Mouse (Mus musculus) lung, embryonic 15.5 days (tissue): ENCODE data around the gene Gramd1b. TPM values are rescaled to one million over a fixed set of nuclear protein-coding genes. Genes with fewer than 3 reads are reported as not detected.

Source experiments
- ATAC-seq: fragments of 200-750 bp; cut with Nextera tagmentation; 2 replicates; pipeline ENCODE4 v1.8.0; 2017; ENCODE audit warnings: moderate number of reproducible peaks, borderline replicate concordance; ENCODE audit not compliant: low FRiP score, low TSS enrichment; ENCODE audit errors: extremely low read depth
- H3K27ac ChIP-seq: fragments of 300-500 bp; sonication (generic); 2 replicates; pipeline ENCODE4 v1.5.1; 2015; ENCODE audit warnings: moderate library complexity, mild to moderate bottlenecking, inconsistent platforms
- H3K27me3 ChIP-seq: fragments of 300-500 bp; sonication (generic); 2 replicates; pipeline ENCODE4 v1.6.1; 2015; ENCODE audit warnings: inconsistent platforms
- H3K36me3 ChIP-seq: fragments of 300-500 bp; sonication (generic); 2 replicates; pipeline ENCODE4 v1.6.1; 2015; ENCODE audit warnings: inconsistent platforms
- H3K4me1 ChIP-seq: fragments of 300-500 bp; sonication (generic); 2 replicates; pipeline ENCODE4 v1.6.1; 2015; ENCODE audit warnings: inconsistent platforms
- H3K4me2 ChIP-seq: fragments of 300-500 bp; sonication (generic); 2 replicates; pipeline ENCODE4 v1.6.1; 2015; ENCODE audit warnings: inconsistent platforms, mild to moderate bottlenecking, moderate library complexity
- H3K4me3 ChIP-seq: fragments of 300-500 bp; sonication (generic); 2 replicates; pipeline ENCODE4 v1.5.1; 2015; ENCODE audit warnings: mild to moderate bottlenecking, inconsistent platforms
- H3K9ac ChIP-seq: fragments of 300-500 bp; sonication (generic); 2 replicates; pipeline ENCODE4 v1.6.1; 2015; ENCODE audit warnings: inconsistent platforms
- H3K9me3 ChIP-seq: fragments of 300-500 bp; sonication (generic); 2 replicates; pipeline ENCODE4 v1.6.1; 2016; ENCODE audit warnings: inconsistent platforms
- WGBS: fragments of 180-500 bp; shearing (Covaris S2); methylation state at CpG from one replicate; pipeline ENCODE4 v1.1.7; 2015; 5-methylcytosine and 5-hydroxymethylcytosine counted together
- polyA plus RNA-seq: library from polyadenylated mRNA; unstranded; fragments of >200 nt; fragmentation: Nextera tagmentation; extraction: Ambion mirVana; gene quantifications from 2 replicates; pipeline ENCODE4 v1.2.1, GENCODE M21; 2015

The Gramd1b gene
- polyA plus RNA-seq, 1 experiment from 2014 or later: 5.5 TPM

GRCm38 (mm10) chr9:40455336-40456185 is 75.6 kb downstream of the Gramd1b start:
- H3K9ac ChIP-seq: peak overlapping the region; percentile 57
- no peaks in the 10 kb centered on the region for H3K9me3 ChIP-seq
- ATAC-seq: peak; percentile 55
- WGBS: under 1% methylated on average over 77 of the region's 77 CpGs
- peak overlapping the region; percentile 72 for H3K4me3 ChIP-seq
- no peaks in the 10 kb centered on the region for H3K27me3 ChIP-seq
- H3K36me3 ChIP-seq: no peaks in the 10 kb centered on the region
- H3K4me1 ChIP-seq: peaks cover 28% of the 10 kb centered on the region
- peak overlapping the region; percentile 88 for H3K27ac ChIP-seq
- peak overlapping the region; percentile 99 for H3K4me2 ChIP-seq

GRCm38 (mm10) chr9:40455020-40455335 is 76.2 kb downstream of the Gramd1b start:
- Histone ChIP-seq H3K4me1 (peaks cover 32% of the 10 kb centered on the region), H3K27ac (peak overlapping the region; percentile 88), H3K27me3 (no peaks in the 10 kb centered on the region), H3K4me2 (peak overlapping the region; percentile 99), H3K9ac (peak overlapping the region; percentile 57), H3K36me3 (no peaks in the 10 kb centered on the region), H3K9me3 (no peaks in the 10 kb centered on the region), H3K4me3 (peak overlapping the region; percentile 72)
- ATAC-seq: peak; percentile 33; the same call in 1 of the 2 replicates
- under 1% methylated on average over 8 of the region's 8 CpGs for WGBS

DNA sequence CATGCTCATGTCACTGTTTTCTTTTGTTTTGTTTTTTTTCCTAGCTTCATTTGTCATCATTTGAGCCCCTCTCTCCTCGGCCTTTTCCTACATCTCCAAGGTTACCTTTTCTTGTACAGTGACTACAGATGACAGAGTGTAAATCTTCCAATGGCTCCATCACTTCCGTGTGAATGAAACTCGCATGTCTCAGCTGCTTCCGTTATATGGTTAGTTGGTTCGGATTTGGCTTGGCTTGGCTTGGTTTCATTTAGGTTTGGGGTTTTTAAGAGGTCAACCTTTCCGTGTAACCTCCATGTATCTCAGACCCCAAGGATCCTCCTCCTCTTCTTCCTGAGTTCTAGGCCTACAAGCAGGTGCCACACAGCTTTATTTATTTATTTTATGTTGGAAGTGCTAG is 77.3 kb downstream of the Gramd1b start:
- no peak overlapping the region for H3K9ac ChIP-seq
- no peaks in the 10 kb centered on the region for H3K36me3 ChIP-seq
- peaks cover 29% of the 10 kb centered on the region for H3K4me1 ChIP-seq
- H3K27ac ChIP-seq: no peak overlapping the region
- peak overlapping the region; percentile 99; the same call in 1 of the 2 replicates for H3K4me2 ChIP-seq
- H3K9me3 ChIP-seq: no peaks in the 10 kb centered on the region
- H3K27me3 ChIP-seq: no peaks in the 10 kb centered on the region
- H3K4me3 ChIP-seq: no peak overlapping the region
- ATAC-seq: no peak
- 85% methylated on average over 6 of the region's 6 CpGs for WGBS

DNA sequence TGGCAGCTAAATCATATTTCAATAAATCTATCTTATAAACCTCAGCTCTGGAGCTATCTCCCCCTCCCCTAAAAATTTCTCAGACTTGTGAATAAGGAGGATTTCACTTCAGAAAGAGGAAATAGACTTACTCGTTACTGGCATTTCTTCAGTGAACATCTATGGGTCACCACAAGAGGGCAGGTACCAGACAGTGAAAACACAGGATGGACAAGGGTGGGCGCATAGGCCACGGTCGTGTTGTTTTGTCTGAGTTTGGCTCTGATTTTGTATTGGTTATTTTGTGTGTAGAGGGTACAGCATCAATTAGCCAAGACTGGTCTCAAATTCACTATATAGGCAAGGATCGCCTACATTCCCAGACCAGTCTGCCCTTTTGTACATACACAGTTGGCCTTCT is 79.0 kb downstream of the Gramd1b start:
- H3K27me3 ChIP-seq: no peaks in the 10 kb centered on the region
- ATAC-seq: no peak
- H3K4me2 ChIP-seq: no peak overlapping the region
- H3K9ac ChIP-seq: no peak overlapping the region
- peaks cover 21% of the 10 kb centered on the region for H3K4me1 ChIP-seq
- H3K9me3 ChIP-seq: no peaks in the 10 kb centered on the region
- H3K27ac ChIP-seq: no peak overlapping the region
- no peaks in the 10 kb centered on the region for H3K36me3 ChIP-seq
- WGBS: 71% methylated on average over 5 of the region's 5 CpGs
- no peak overlapping the region for H3K4me3 ChIP-seq

GRCm38 (mm10) chr9:40450776-40451175 is 80.4 kb downstream of the Gramd1b start:
- 55% methylated on average over 5 of the region's 5 CpGs for WGBS
- H3K4me2 ChIP-seq: no peak overlapping the region
- H3K9ac ChIP-seq: no peak overlapping the region
- no peak overlapping the region for H3K27ac ChIP-seq
- ATAC-seq: no peak
- H3K4me3 ChIP-seq: no peak overlapping the region
- H3K9me3 ChIP-seq: no peaks in the 10 kb centered on the region
- no peaks in the 10 kb centered on the region for H3K27me3 ChIP-seq
- peaks cover 16% of the 10 kb centered on the region for H3K4me1 ChIP-seq
- no peaks in the 10 kb centered on the region for H3K36me3 ChIP-seq

DNA sequence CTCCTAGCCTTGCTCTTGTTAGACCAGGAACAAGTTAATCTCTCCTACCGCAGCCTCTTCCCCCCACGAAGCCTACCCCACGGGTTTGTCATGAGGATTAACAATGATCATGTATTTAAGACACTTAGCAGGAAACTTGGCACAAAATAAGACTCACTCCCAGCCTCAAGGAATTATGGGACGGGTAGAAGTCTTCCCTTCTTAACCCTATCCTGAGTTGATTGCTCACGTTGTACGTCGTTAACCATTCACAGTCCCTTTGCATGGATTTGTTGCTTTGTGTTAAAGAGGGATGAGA is 80.8 kb downstream of the Gramd1b start:
- no peak overlapping the region for H3K9ac ChIP-seq
- H3K27ac ChIP-seq: no peak overlapping the region
- WGBS: 49% methylated on average over 7 of the region's 7 CpGs
- peaks cover 16% of the 10 kb centered on the region for H3K4me1 ChIP-seq
- H3K4me2 ChIP-seq: no peak overlapping the region
- H3K36me3 ChIP-seq: no peaks in the 10 kb centered on the region
- H3K9me3 ChIP-seq: no peaks in the 10 kb centered on the region
- H3K27me3 ChIP-seq: no peaks in the 10 kb centered on the region
- no peak for ATAC-seq
- H3K4me3 ChIP-seq: no peak overlapping the region

DNA sequence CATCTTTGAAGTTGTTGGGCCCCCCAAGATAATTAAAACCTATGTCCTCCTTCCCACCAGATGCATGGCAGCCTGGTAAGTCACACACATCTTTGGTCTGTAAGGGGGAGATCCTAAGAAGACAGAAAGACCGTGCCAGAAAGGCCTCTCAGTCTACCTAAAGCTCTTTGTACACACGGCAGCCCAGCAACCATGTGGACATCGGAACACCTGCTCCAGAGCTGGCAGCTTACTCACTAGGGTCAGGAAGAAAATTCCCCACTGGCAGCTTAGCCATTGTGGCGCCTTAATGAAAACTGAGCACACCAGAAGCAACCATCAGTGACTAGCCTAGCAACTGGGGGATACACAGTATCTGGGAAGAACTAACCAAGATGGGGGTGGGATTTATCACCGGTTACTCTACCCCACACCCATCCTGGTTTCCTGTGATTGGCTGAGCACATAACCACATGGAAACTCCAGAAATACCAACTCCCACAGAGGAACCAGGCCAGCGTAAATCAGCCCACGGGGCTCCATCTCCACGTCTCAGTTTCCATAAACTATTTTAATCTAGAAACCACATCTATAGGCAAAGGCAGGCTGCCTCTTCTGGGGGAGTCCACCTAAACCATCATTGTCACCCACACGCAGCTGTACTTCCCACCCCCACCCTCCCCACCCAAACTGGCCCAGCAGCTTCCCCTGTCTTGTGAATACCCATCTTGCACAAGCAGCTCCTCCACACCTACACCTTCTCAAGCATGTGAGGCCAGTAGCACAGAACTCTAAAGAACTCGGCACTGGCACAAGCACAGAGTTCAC is 81.4 kb downstream of the Gramd1b start:
- Histone ChIP-seq H3K27me3 (no peaks in the 10 kb centered on the region), H3K27ac (no peak overlapping the region), H3K9ac (no peak overlapping the region), H3K9me3 (no peaks in the 10 kb centered on the region), H3K4me2 (no peak overlapping the region), H3K36me3 (no peaks in the 10 kb centered on the region), H3K4me1 (peaks cover 10% of the 10 kb centered on the region), H3K4me3 (no peak overlapping the region)
- no peak for ATAC-seq
- 55% methylated on average over 10 of the region's 10 CpGs for WGBS

GRCm38 (mm10) chr9:40448646-40449243 is 82.4 kb downstream of the Gramd1b start:
- Histone ChIP-seq H3K27me3 (no peaks in the 10 kb centered on the region), H3K4me1 (peaks cover 8% of the 10 kb centered on the region), H3K4me2 (no peak overlapping the region), H3K9ac (no peak overlapping the region), H3K9me3 (no peaks in the 10 kb centered on the region), H3K27ac (no peak overlapping the region), H3K4me3 (no peak overlapping the region), H3K36me3 (no peaks in the 10 kb centered on the region)
- WGBS: 80% methylated on average over 2 of the region's 2 CpGs
- ATAC-seq: no peak

- ATAC-seq: no peak
- H3K4me3 ChIP-seq: no peak overlapping the region
- no peak overlapping the region for H3K27ac ChIP-seq
- peaks cover 5% of the 10 kb centered on the region; the same call in 1 of the 2 replicates for H3K4me1 ChIP-seq
- H3K27me3 ChIP-seq: no peaks in the 10 kb centered on the region
- H3K4me2 ChIP-seq: no peak overlapping the region
- no peaks in the 10 kb centered on the region for H3K9me3 ChIP-seq
- no peaks in the 10 kb centered on the region for H3K36me3 ChIP-seq
- H3K9ac ChIP-seq: no peak overlapping the region
- WGBS: 67% methylated on average over 4 of the region's 4 CpGs
Measured at GRCm38 (mm10) chr9:40447265-40447664, 83.9 kb downstream of the Gramd1b start.

- Histone ChIP-seq H3K36me3 (no peaks in the 10 kb centered on the region), H3K4me1 (no peaks in the 10 kb centered on the region), H3K9ac (no peak overlapping the region), H3K27me3 (no peaks in the 10 kb centered on the region), H3K4me2 (no peak overlapping the region), H3K9me3 (no peaks in the 10 kb centered on the region), H3K4me3 (no peak overlapping the region), H3K27ac (no peak overlapping the region)
- 72% methylated on average over 6 of the region's 6 CpGs for WGBS
- ATAC-seq: no peak; the same call in 1 of the 2 replicates
Measured at GRCm38 (mm10) chr9:40444961-40445360, 86.2 kb downstream of the Gramd1b start.

DNA sequence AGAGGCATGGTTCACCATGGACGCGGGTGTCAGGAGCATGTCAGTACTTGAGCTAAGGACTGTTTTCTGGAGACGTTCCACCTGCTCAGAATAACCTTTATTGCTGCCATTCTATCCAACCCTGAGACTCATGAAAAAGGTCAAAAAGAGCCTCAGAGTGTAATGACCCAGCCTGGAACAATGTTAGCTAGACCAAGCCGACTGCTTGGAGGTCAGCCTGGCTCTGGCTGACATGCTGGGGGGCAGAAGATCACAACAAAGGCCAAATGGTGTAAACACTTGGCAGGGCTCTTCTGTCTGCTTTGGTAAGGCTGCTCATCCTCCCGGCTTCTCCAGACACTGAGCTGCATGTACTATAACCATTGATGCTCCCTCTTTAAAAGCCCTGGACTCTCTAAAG is 88.4 kb downstream of the Gramd1b start:
- H3K36me3 ChIP-seq: no peaks in the 10 kb centered on the region
- H3K9ac ChIP-seq: no peak overlapping the region
- H3K27me3 ChIP-seq: no peaks in the 10 kb centered on the region
- H3K4me2 ChIP-seq: no peak overlapping the region
- H3K27ac ChIP-seq: no peak overlapping the region
- WGBS: 58% methylated on average over 5 of the region's 5 CpGs
- no peak for ATAC-seq
- no peaks in the 10 kb centered on the region for H3K9me3 ChIP-seq
- H3K4me3 ChIP-seq: no peak overlapping the region
- no peaks in the 10 kb centered on the region for H3K4me1 ChIP-seq
